Mouse (Mus musculus) liver, postnatal 0 days (tissue): ENCODE data around the gene Dgke. TPM values are rescaled to one million over a fixed set of nuclear protein-coding genes. Genes with fewer than 3 reads are reported as not detected.

Experiments
- ATAC-seq: fragments of 200-750 bp; cut with Nextera tagmentation; 2 replicates; pipeline ENCODE4 v1.8.0; 2017; ENCODE audit warnings: mild to moderate bottlenecking, moderate library complexity
- DNase-seq: peaks from one replicate; pipeline ENCODE4 v3.0.0-alpha.2; 2016
- H3K27ac ChIP-seq: fragments of 300-500 bp; sonication (generic); 2 replicates; pipeline ENCODE4 v1.5.1; 2014; ENCODE audit warnings: antibody characterized with exemption, moderate library complexity, mild to moderate bottlenecking, low read depth
- H3K27me3 ChIP-seq: fragments of 300-500 bp; sonication (generic); 2 replicates; pipeline ENCODE4 v1.6.1; 2014; ENCODE audit warnings: low read length, control low read depth, mixed read lengths; ENCODE audit not compliant: insufficient read depth
- H3K36me3 ChIP-seq: fragments of 300-500 bp; sonication (generic); replicated peaks from 2 replicates; pipeline ENCODE4 v1.6.1; 2014; ENCODE audit warnings: mild to moderate bottlenecking, control low read depth, low read length, moderate library complexity, mixed read lengths; ENCODE audit not compliant: insufficient read depth
- H3K4me1 ChIP-seq: fragments of 300-500 bp; sonication (generic); 2 replicates; pipeline ENCODE4 v1.6.1; 2014; ENCODE audit warnings: antibody characterized with exemption, mild to moderate bottlenecking, control low read depth; ENCODE audit not compliant: insufficient read depth
- H3K4me2 ChIP-seq: fragments of 300-500 bp; sonication (generic); 2 replicates; pipeline ENCODE4 v1.6.1; 2014; ENCODE audit warnings: low read depth, mild to moderate bottlenecking, low read length, moderate library complexity, mixed read lengths
- H3K4me3 ChIP-seq: fragments of 300-500 bp; sonication (generic); 2 replicates; pipeline ENCODE4 v1.5.1; 2014; ENCODE audit warnings: low read depth, low read length
- H3K9ac ChIP-seq: fragments of 300-500 bp; sonication (generic); replicated peaks from 2 replicates; pipeline ENCODE4 v1.6.1; 2014; ENCODE audit warnings: mild to moderate bottlenecking, moderate library complexity
- H3K9me3 ChIP-seq: fragments of 300-500 bp; sonication (generic); 2 replicates; pipeline ENCODE4 v1.6.1; 2016; ENCODE audit warnings: mild to moderate bottlenecking, control low read depth, low read length, mixed read lengths
- CTCF ChIP-seq: sonication (generic); IDR thresholded peaks from 2 replicates; pipeline ENCODE4 v1.5.1; 2016; ENCODE audit warnings: antibody characterized with exemption, low read depth
- EP300 ChIP-seq: IDR thresholded peaks from 2 replicates; pipeline ENCODE4 v1.6.1; 2016; ENCODE audit warnings: antibody characterized with exemption, low read depth, mild to moderate bottlenecking
- WGBS: fragments of 180-500 bp; shearing (Covaris S2); extraction: QIAGEN DNeasy Blood & Tissue Kit; methylation state at CpG from one replicate; pipeline ENCODE4 v1.1.7; 2014; ENCODE audit not compliant: insufficient replicate concordance; 5-methylcytosine and 5-hydroxymethylcytosine counted together
- polyA plus RNA-seq: library from polyadenylated mRNA; unstranded; fragments of >200 nt; fragmentation: Nextera tagmentation; extraction: Ambion mirVana; gene quantifications from 2 replicates; pipeline ENCODE4 v1.2.1, GENCODE M21; 2015

Dgke gene
- polyA plus RNA-seq, 1 experiment from 2014 or later: 0.60 TPM

- Histone ChIP-seq H3K27me3 (no peaks in the 10 kb centered on the region), H3K4me2 (no peak overlapping the region), H3K4me3 (no peak overlapping the region), H3K27ac (no peak overlapping the region), H3K36me3 (no peaks in the 10 kb centered on the region), H3K9ac (no peak overlapping the region), H3K4me1 (peaks cover 23% of the 10 kb centered on the region), H3K9me3 (no peaks in the 10 kb centered on the region)
- DNase-seq (no peak), ATAC-seq (no peak)
- 53% methylated on average over 6 of the region's 6 CpGs for whole genome bisulfite sequencing
- TF ChIP-seq CTCF (no peak), EP300 (no peak)
Measured at GRCm38 (mm10) chr11:89064312-89064711, 2.3 kb downstream of the Dgke start.

DNA sequence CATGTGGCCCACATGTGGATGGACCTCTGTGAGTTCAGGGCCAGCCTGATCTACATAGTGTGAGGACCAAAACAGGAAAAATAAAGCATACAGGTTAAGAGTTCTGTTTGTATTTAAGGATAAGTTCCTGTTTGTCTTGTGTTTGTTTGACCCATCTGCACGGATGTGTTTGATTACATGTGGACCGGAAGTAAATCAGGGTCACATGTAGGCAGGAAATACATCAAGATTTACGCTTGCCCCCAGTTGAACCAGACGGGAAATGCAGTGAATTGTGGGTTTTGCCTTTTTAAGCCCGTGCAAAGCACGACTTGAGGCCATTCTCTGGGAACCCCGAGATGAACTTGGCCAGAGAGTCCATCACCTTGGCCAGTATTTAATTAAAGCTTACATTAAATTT lies 5.3 kb downstream of the Dgke start:
- H3K27me3 ChIP-seq: no peaks in the 10 kb centered on the region
- no peaks in the 10 kb centered on the region for H3K36me3 ChIP-seq
- H3K4me3 ChIP-seq: no peak overlapping the region
- no peak overlapping the region for H3K27ac ChIP-seq
- no peak for ATAC-seq
- peaks cover 33% of the 10 kb centered on the region for H3K4me1 ChIP-seq
- no peak for DNase-seq
- WGBS: 52% methylated on average over 7 of the region's 7 CpGs
- TF ChIP-seq CTCF: no peak
- no peak for TF ChIP-seq EP300
- H3K9me3 ChIP-seq: no peaks in the 10 kb centered on the region
- no peak overlapping the region for H3K4me2 ChIP-seq
- H3K9ac ChIP-seq: no peak overlapping the region

DNA sequence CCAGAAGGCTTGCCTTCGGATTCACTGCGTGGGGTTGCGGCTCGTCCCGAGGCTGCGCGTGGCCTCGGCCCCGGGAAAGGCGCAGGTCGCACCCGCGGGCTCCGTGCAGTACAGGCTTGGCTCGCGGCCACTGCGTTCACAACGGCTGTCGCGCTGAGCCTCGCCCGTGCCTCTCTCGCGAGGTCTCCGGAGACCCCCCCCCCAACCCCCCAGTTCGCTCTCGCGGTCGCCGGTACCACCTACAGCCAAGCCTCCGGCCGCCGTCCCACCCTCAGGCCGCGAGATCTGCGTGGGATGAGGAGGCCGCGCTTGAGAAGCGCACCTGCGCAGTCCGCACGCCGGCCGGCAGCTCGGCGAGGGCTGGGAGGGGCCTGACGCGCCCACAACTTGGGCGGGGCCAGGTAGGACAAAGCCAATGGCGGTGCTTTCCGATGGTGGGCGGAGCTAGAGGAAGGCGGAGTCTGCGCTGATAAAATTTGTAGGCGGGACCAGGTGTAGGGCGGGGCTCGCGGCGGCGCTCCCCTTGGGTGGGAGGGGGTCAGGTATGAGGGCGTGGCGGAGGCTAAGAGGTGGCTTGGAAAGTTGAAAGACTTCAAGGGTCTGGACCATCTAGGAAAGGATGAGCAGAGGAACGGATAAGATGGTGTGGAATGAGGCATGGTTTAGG lies 6.1 kb downstream of the Dgke start:
- no peaks in the 10 kb centered on the region for H3K9me3 ChIP-seq
- no peaks in the 10 kb centered on the region for H3K27me3 ChIP-seq
- ATAC-seq: peak; percentile 94
- peak overlapping the region; percentile 87 for H3K9ac ChIP-seq
- DNase-seq: peak; percentile 94
- H3K27ac ChIP-seq: peak overlapping the region; percentile 57
- H3K4me3 ChIP-seq: peak overlapping the region; percentile 86
- H3K4me1 ChIP-seq: peaks cover 33% of the 10 kb centered on the region
- no peaks in the 10 kb centered on the region for H3K36me3 ChIP-seq
- TF ChIP-seq CTCF (no peak), EP300 (no peak)
- peak overlapping the region; percentile 100 for H3K4me2 ChIP-seq
- WGBS: 1% methylated on average over 53 of the region's 63 CpGs

- no peak for TF ChIP-seq EP300
- no peak for TF ChIP-seq CTCF
- H3K36me3 ChIP-seq: no peaks in the 10 kb centered on the region
- no peaks in the 10 kb centered on the region for H3K9me3 ChIP-seq
- peak overlapping the region; percentile 57 for H3K27ac ChIP-seq
- ATAC-seq: peak; percentile 43
- H3K4me2 ChIP-seq: peak overlapping the region; percentile 100
- peak overlapping the region; percentile 86 for H3K4me3 ChIP-seq
- peak; percentile 51 for DNase-seq
- H3K9ac ChIP-seq: peak overlapping the region; percentile 87
- peaks cover 33% of the 10 kb centered on the region for H3K4me1 ChIP-seq
- no peaks in the 10 kb centered on the region for H3K27me3 ChIP-seq
- under 1% methylated on average over 32 of the region's 33 CpGs for WGBS
Measured at GRCm38 (mm10) chr11:89059919-89060422, 6.7 kb downstream of the Dgke start.

DNA sequence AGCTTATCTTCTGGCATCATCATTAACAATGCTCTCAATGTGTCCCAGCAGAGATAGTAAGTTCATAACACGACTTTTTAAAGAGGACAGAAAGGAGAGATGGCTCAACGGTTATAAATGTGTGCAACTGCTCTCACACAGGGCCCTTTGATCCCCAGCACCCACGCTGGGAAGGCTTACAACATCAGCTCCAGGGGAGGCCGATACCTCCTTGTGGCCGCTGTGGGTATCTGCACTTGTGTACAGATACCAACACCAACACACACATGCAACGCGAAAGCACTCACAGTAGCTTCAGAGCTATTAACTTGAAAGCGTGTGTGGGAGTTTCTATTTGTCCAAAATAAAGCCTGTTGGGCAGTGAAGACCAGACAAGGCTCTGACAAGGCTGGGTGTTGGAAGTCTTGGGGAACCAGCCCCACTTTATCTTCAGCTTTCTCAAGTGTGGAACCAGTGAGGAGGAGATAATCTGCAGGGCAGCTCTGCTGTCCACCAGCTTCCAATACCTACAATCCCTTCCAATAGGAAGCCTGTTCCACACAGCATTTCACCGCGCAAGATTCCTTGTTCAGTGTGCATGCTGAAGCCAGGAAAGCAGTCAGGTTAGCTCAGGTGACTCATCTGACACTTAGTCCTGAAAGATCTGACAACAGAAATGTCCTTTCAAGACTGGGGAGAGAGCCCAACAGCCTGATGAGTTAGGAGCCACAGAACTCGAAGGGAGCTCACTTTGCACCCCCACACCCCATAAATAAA lies 8.0 kb downstream of the Dgke start:
- TF ChIP-seq CTCF (peak; percentile 69), EP300 (no peak)
- Histone ChIP-seq H3K4me2 (peak overlapping the region; percentile 100), H3K27me3 (no peaks in the 10 kb centered on the region), H3K9ac (0 out of 2 replicates have a peak overlapping the region, but pooled peaks have one; percentile 30), H3K27ac (no peak overlapping the region), H3K9me3 (no peaks in the 10 kb centered on the region), H3K36me3 (no peaks in the 10 kb centered on the region), H3K4me3 (peak overlapping the region; percentile 19; the same call in 1 of the 2 replicates), H3K4me1 (peaks cover 27% of the 10 kb centered on the region)
- WGBS: 63% methylated on average over 11 of the region's 11 CpGs
- ATAC-seq (no peak), DNase-seq (peak; percentile 57)
